Mouse (Mus musculus): ENCODE results near the gene Oxct2b. TPM values are rescaled to one million over a fixed set of nuclear protein-coding genes. Genes with fewer than 3 reads are reported as not detected.

Oxct2b gene
- total RNA-seq (2014; rRNA removed; ENCODE audit: low replicate concordance), result not detected in 2 replicates
- not detected in 2 replicates for polyA plus RNA-seq (2015; fragmentation: Nextera tagmentation; extraction: Ambion mirVana)

DNA sequence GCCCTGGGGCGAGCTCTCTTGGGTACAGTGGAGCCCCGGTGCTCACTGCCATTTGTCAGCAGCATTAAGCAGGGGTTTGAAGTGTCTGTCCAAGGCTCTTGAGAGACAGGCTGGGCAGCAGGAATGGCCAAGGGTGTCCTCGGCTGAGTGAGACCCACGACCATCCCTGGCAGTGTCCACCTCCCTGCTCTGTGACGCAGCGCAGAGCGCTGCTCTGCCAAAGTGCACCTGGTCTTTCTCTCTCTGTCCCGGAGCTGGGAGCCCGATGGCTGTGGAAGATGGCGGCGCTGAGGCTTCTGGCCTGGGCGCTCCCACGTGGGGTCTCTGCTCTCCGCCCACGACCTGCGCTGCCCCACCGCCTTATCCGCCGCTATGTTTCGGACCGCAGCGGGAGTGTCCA is at the start of gene Oxct2b:
Gene Oxct2b, plus strand, starts transcription at position 256 of the 400 bp plus-strand sequence.
- no peak within 1 kb of the TSS for H3K27ac ChIP-seq (ENCODE audit: low read depth)
- H3K27me3 ChIP-seq (ENCODE audit: control insufficient read depth, insufficient read depth, low read length), result peaks cover 17% of the 10 kb centered on the region
- 7% methylated on average over 22 of the region's 22 CpGs for WGBS
- H3K9ac ChIP-seq (replicated peaks; ENCODE audit: low read depth, low read length), result no peak within 1 kb of the TSS
- H3K4me2 ChIP-seq (ENCODE audit: low read depth, low read length), result peak within 1 kb of the TSS; percentile 38; the same call in 1 of the 2 replicates
- no peaks in the 10 kb centered on the region for H3K9me3 ChIP-seq (replicated peaks; ENCODE audit: control insufficient read depth, low read length)
- no peak for TF ChIP-seq EP300 (IDR thresholded peaks at IDR 0.05; ENCODE audit: low read depth)
- no peak for TF ChIP-seq CTCF (IDR thresholded peaks at IDR 0.05; ENCODE audit: low read depth)
- no peaks in the 10 kb centered on the region for H3K4me1 ChIP-seq (ENCODE audit: control insufficient read depth, insufficient read depth)
- no peak for DNase-seq (ENCODE audit: low spot score)
- peak within 1 kb of the TSS; percentile 25 for H3K4me3 ChIP-seq (ENCODE audit: low read depth, low read length)
- H3K36me3 ChIP-seq (replicated peaks; ENCODE audit: control insufficient read depth, insufficient read depth, low read length), result no peaks in the 10 kb centered on the region
- ATAC-seq (ENCODE audit: insufficient read depth, low read depth), result no peak

DNA sequence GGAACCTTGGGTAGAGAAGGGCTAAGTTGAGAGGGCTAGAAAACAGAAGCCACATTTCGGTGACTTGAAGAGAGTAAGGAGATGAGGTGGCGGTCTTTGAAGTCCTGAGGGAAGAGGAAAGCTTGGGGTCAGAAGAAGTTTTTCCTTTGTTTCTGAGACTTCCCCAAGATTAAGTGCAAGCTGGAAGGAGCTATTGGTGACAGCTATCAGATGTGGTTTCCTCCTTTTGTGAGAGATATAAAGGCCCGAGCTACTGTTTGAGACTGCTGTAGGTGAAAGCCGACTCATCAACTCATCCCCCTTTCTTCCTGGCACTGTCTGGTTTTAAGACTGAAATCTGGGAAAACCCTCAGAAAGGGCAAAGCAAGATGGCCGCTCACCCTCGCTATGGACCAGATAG is 47.4 kb upstream of the Oxct2b start:
- Histone ChIP-seq H3K27ac (ENCODE audit: low read depth) (no peak overlapping the region), H3K9me3 (replicated peaks; ENCODE audit: control insufficient read depth, low read length) (no peaks in the 10 kb centered on the region), H3K9ac (replicated peaks; ENCODE audit: low read depth, low read length) (no peak overlapping the region), H3K36me3 (replicated peaks; ENCODE audit: control insufficient read depth, insufficient read depth, low read length) (no peaks in the 10 kb centered on the region), H3K27me3 (ENCODE audit: control insufficient read depth, insufficient read depth, low read length) (peaks cover 21% of the 10 kb centered on the region), H3K4me2 (ENCODE audit: low read depth, low read length) (no peak overlapping the region), H3K4me1 (ENCODE audit: control insufficient read depth, insufficient read depth) (no peaks in the 10 kb centered on the region), H3K4me3 (ENCODE audit: low read depth, low read length) (no peak overlapping the region)
- ATAC-seq (ENCODE audit: insufficient read depth, low read depth) (no peak), DNase-seq (ENCODE audit: low spot score) (no peak)
- 60% methylated on average over 6 of the region's 6 CpGs for WGBS
- TF ChIP-seq EP300 (IDR thresholded peaks at IDR 0.05; ENCODE audit: low read depth) (no peak), CTCF (IDR thresholded peaks at IDR 0.05; ENCODE audit: low read depth) (no peak)

DNA sequence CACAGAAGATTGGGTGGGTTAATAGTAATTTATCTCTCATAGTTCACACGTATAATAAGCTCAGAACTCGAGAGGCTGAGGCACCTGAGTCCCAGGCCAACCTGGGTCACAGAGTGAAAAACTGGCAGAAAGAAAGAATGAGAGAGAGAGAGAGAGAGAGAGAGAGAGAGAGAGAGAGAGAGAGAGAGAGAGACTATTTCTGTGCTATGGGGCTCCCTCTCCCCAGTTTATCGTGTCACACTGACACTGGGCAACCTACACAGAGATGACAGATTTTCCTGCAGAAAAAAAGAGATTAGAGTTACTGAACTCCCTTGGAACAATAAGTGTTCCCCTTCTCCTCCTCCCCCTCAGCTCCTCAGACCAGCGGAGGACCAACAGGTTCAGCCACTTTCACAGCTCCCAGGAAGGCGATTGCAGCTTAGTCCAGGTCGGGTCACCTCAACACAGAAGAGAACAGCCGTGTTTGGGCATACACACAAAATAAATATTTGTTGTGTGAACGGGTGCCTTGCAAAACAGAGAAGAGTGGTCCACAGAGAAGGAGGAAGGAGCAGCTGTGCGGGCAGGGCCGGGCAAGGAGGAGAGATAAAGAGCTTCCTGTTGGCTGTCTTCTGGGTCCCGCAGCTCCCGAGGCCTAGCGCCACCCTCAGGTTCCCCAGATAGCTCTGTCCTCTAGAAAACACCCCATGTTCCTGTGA is 44.6 kb upstream of the Oxct2b start:
- 6% methylated on average over 13 of the region's 13 CpGs for WGBS
- Histone ChIP-seq H3K4me3 (ENCODE audit: low read depth, low read length) (no peak overlapping the region), H3K4me1 (ENCODE audit: control insufficient read depth, insufficient read depth) (no peaks in the 10 kb centered on the region), H3K27ac (ENCODE audit: low read depth) (no peak overlapping the region), H3K9me3 (replicated peaks; ENCODE audit: control insufficient read depth, low read length) (no peaks in the 10 kb centered on the region), H3K27me3 (ENCODE audit: control insufficient read depth, insufficient read depth, low read length) (peaks cover 32% of the 10 kb centered on the region), H3K36me3 (replicated peaks; ENCODE audit: control insufficient read depth, insufficient read depth, low read length) (no peaks in the 10 kb centered on the region), H3K4me2 (ENCODE audit: low read depth, low read length) (peak overlapping the region; percentile 35; the same call in 1 of the 2 replicates), H3K9ac (replicated peaks; ENCODE audit: low read depth, low read length) (no peak overlapping the region)
- DNase-seq (ENCODE audit: low spot score), result peak; percentile 30
- ATAC-seq (ENCODE audit: insufficient read depth, low read depth), result no peak
- no peak for TF ChIP-seq EP300 (IDR thresholded peaks at IDR 0.05; ENCODE audit: low read depth)
- no peak for TF ChIP-seq CTCF (IDR thresholded peaks at IDR 0.05; ENCODE audit: low read depth)

DNA sequence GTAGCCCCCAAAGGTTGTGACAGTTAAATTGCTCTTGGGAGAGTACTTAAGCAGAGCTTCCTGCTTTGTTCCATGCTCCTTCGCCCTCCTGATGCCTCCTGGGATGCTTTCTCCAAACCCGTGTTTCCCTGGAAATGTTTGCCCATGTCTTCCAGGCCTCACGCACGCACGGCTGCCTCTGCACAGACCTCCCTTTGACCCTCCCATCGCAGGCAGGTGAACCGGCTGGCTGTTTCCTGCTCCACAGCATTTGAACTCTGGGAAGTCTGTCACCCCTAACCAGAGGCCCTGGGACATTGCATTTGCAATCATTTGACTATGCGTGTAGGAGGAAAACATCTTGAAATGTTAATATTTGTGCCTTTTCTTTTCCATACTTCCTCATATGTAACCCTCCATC is 39.1 kb upstream of the Oxct2b start:
- H3K27me3 ChIP-seq (ENCODE audit: control insufficient read depth, insufficient read depth, low read length), result peaks cover 24% of the 10 kb centered on the region
- no peak for ATAC-seq (ENCODE audit: insufficient read depth, low read depth)
- H3K4me2 ChIP-seq (ENCODE audit: low read depth, low read length), result no peak overlapping the region

DNA sequence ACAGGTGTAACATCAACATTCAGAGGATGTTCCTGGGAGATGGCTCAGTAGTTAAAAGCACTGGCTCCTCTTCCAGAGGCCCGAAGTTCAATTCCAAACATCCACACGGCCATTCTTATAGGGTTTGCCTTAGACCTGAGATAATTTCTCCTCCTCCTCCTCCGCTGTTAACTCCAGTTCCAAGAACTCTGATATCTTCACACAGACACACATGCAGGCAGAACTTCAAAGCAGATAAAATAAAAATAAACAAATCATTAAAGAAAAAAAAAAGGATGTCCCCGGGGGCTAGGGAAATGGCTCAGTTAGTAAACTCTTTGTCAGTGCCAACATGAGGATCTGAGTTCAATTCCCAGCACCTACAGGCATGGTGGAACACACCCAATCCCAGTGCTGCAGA is 37.8 kb upstream of the Oxct2b start:
- WGBS, result 62% methylated on average over 4 of the region's 4 CpGs
- DNase-seq (ENCODE audit: low spot score), result no peak
- peaks cover 32% of the 10 kb centered on the region for H3K27me3 ChIP-seq (ENCODE audit: control insufficient read depth, insufficient read depth, low read length)

More for the DNA sequence above, 39.1 kb upstream of the Oxct2b start:
- no peak for DNase-seq (ENCODE audit: low spot score)
- Histone ChIP-seq H3K9me3 (replicated peaks; ENCODE audit: control insufficient read depth, low read length) (no peaks in the 10 kb centered on the region), H3K4me1 (ENCODE audit: control insufficient read depth, insufficient read depth) (no peaks in the 10 kb centered on the region), H3K27ac (ENCODE audit: low read depth) (no peak overlapping the region), H3K4me3 (ENCODE audit: low read depth, low read length) (no peak overlapping the region), H3K9ac (replicated peaks; ENCODE audit: low read depth, low read length) (no peak overlapping the region), H3K36me3 (replicated peaks; ENCODE audit: control insufficient read depth, insufficient read depth, low read length) (no peaks in the 10 kb centered on the region)
- TF ChIP-seq CTCF (IDR thresholded peaks at IDR 0.05; ENCODE audit: low read depth), result no peak
- TF ChIP-seq EP300 (IDR thresholded peaks at IDR 0.05; ENCODE audit: low read depth), result no peak
- 73% methylated on average over 8 of the region's 8 CpGs for WGBS

More for the DNA sequence above, 37.8 kb upstream of the Oxct2b start:
- Histone ChIP-seq H3K27ac (ENCODE audit: low read depth) (no peak overlapping the region), H3K9me3 (replicated peaks; ENCODE audit: control insufficient read depth, low read length) (no peaks in the 10 kb centered on the region), H3K9ac (replicated peaks; ENCODE audit: low read depth, low read length) (no peak overlapping the region), H3K4me2 (ENCODE audit: low read depth, low read length) (no peak overlapping the region), H3K36me3 (replicated peaks; ENCODE audit: control insufficient read depth, insufficient read depth, low read length) (no peaks in the 10 kb centered on the region), H3K4me1 (ENCODE audit: control insufficient read depth, insufficient read depth) (no peaks in the 10 kb centered on the region), H3K4me3 (ENCODE audit: low read depth, low read length) (no peak overlapping the region)
- TF ChIP-seq EP300 (IDR thresholded peaks at IDR 0.05; ENCODE audit: low read depth), result no peak
- TF ChIP-seq CTCF (IDR thresholded peaks at IDR 0.05; ENCODE audit: low read depth), result no peak
- no peak for ATAC-seq (ENCODE audit: insufficient read depth, low read depth)

Data from heart, postnatal 0 days (tissue).